Mouse (Mus musculus): ENCODE measurements around the gene Chic1. TPM values are rescaled to one million over a fixed set of nuclear protein-coding genes. Genes with fewer than 3 reads are reported as not detected.

Gene Chic1
- total RNA-seq (2015), result not detected in 2 replicates
- total RNA-seq (2017), result 0.24 TPM in 1 of 2 replicates, not detected in the other

- no peak for ATAC-seq (ENCODE audit: poor library complexity, severe bottlenecking)
Observed at GRCm38 (mm10) chrX:103356287-103356686, at the start of gene Chic1. TSS of gene Chic1 (plus strand) at chrX:103356476.

GRCm38 (mm10) chrX:103308262-103308661 is 48.0 kb upstream of the Chic1 start:
- ATAC-seq (ENCODE audit: poor library complexity, severe bottlenecking), result no peak

- ATAC-seq (ENCODE audit: poor library complexity, severe bottlenecking), result no peak
Observed at GRCm38 (mm10) chrX:103311723-103312122, 44.6 kb upstream of the Chic1 start.

- ATAC-seq (ENCODE audit: poor library complexity, severe bottlenecking), result no peak
Observed at GRCm38 (mm10) chrX:103314146-103314545, 42.1 kb upstream of the Chic1 start.

GRCm38 (mm10) chrX:103321146-103321545 is 35.1 kb upstream of the Chic1 start, which contains the start of gene Cdx4:
TSS of gene Cdx4 (plus strand) at chrX:103321398.
- no peak for ATAC-seq (ENCODE audit: poor library complexity, severe bottlenecking)

- ATAC-seq (ENCODE audit: poor library complexity, severe bottlenecking), result no peak
Observed at GRCm38 (mm10) chrX:103325900-103326299, 30.4 kb upstream of the Chic1 start.

GRCm38 (mm10) chrX:103329386-103329785 is 26.9 kb upstream of the Chic1 start:
- no peak for ATAC-seq (ENCODE audit: poor library complexity, severe bottlenecking)

- no peak for ATAC-seq (ENCODE audit: poor library complexity, severe bottlenecking)
Observed at GRCm38 (mm10) chrX:103331125-103331858, 25.0 kb upstream of the Chic1 start.

- ATAC-seq (ENCODE audit: poor library complexity, severe bottlenecking), result no peak
Observed at GRCm38 (mm10) chrX:103341369-103342113, 14.7 kb upstream of the Chic1 start.

GRCm38 (mm10) chrX:103355784-103356183 is 492 bp upstream of the Chic1 start:
- no peak for ATAC-seq (ENCODE audit: poor library complexity, severe bottlenecking)

GRCm38 (mm10) chrX:103356761-103357236 is 523 bp downstream of the Chic1 start:
- no peak for ATAC-seq (ENCODE audit: poor library complexity, severe bottlenecking)

GRCm38 (mm10) chrX:103366201-103366600 is 9.9 kb downstream of the Chic1 start:
- ATAC-seq (ENCODE audit: poor library complexity, severe bottlenecking), result no peak

GRCm38 (mm10) chrX:103368650-103369049 is 12.4 kb downstream of the Chic1 start:
- ATAC-seq (ENCODE audit: poor library complexity, severe bottlenecking), result no peak

- no peak for ATAC-seq (ENCODE audit: poor library complexity, severe bottlenecking)
Observed at GRCm38 (mm10) chrX:103371221-103371620, 14.9 kb downstream of the Chic1 start.

GRCm38 (mm10) chrX:103371627-103372026 is 15.4 kb downstream of the Chic1 start:
- ATAC-seq (ENCODE audit: poor library complexity, severe bottlenecking), result no peak

GRCm38 (mm10) chrX:103374250-103374649 is 18.0 kb downstream of the Chic1 start:
- no peak for ATAC-seq (ENCODE audit: poor library complexity, severe bottlenecking)

- ATAC-seq (ENCODE audit: poor library complexity, severe bottlenecking), result no peak
Observed at GRCm38 (mm10) chrX:103384528-103384927, 28.3 kb downstream of the Chic1 start.

- ATAC-seq (ENCODE audit: poor library complexity, severe bottlenecking), result no peak
Observed at GRCm38 (mm10) chrX:103388131-103388530, 31.9 kb downstream of the Chic1 start.

- ATAC-seq (ENCODE audit: poor library complexity, severe bottlenecking), result 0 out of 2 replicates have a peak, but pooled peaks have one; percentile 27
Observed at GRCm38 (mm10) chrX:103393841-103394240, 37.6 kb downstream of the Chic1 start.

GRCm38 (mm10) chrX:103405021-103405420 is 48.7 kb downstream of the Chic1 start:
- ATAC-seq (ENCODE audit: poor library complexity, severe bottlenecking), result no peak

GRCm38 (mm10) chrX:103414167-103414566 is 57.9 kb downstream of the Chic1 start, which contains the start of gene Tsx:
TSS of gene Tsx (plus strand) at chrX:103414467.
- ATAC-seq (ENCODE audit: poor library complexity, severe bottlenecking), result no peak

- no peak for ATAC-seq (ENCODE audit: poor library complexity, severe bottlenecking)
Observed at GRCm38 (mm10) chrX:103421710-103422109, 65.4 kb downstream of the Chic1 start, which contains the start of gene Gm26992. TSS of gene Gm26992 (plus strand) at chrX:103422010.

All from megakaryocyte, adult 5-6 weeks (primary cell).